Mouse (Mus musculus): Measurements from ENCODE around the gene Vars. TPM values are rescaled to one million over a fixed set of nuclear protein-coding genes. Genes with fewer than 3 reads are reported as not detected.
"Not testable (repeated sequence)": the region's sequence is repeated elsewhere in the genome, so short reads cannot be mapped to it uniquely, and the experiment has no call there.

Gene Vars
- polyA plus RNA-seq, 1 experiment: 127 TPM

DNA sequence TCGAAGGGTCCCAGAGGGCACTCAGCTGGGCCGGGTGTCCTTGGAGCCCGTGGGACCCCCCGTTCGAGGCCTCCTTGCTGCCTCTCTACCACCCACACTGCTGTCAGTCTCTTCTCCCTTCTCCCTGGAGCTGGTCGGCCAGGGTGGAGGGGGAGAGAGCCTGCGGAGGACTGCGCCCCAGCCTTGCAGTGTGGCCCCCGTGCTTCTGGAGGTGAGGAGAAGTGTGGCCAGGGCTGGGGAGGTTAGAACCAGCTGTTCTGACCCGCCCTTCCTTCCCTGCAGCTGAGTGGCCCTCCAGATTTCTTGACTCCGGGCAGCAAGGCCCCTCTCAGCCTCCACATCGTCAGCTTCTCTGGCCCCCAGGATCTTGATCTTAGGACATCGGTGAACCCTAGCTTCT, 23.5 kb downstream of the Vars start:
- DNase-seq (ENCODE audit: low read depth): no peak

DNA sequence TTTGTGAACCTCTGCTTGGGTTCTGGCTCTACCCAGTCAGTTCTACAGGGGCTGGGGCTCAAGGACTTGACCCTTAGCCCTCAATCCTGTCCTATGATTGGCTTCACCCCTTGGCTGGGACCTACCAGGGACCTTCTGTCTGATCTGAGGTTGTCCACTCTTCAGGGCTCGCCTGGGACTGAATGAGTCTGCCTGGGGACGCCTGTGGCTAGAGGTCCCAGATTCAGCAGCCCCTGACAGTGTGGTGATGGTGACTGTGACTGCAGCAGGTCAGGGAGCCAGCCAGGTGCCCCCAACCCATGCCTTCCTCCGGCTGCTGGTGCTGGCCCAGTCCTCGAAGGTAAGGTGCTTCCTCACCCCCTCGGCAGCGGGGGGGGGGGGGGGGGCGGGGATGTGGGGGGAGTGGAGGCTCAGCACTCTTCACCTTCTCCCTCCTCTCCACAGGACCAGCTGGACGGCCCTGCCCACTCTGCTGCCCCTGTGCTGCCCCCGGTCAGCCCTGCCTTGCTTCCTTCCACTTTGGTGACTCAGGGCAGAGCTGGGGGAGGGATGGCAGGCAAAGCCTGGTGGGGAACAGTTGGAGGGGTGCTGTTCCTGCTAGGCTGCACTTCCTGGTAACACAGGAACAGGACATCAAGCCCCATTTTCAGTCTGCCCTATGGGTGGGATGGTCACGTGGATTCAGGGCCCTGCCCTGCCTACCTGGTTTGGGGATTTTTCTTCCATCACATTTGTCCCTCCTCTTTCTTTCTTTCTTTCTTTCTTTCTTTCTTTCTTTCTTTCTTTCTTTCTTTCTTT, 24.1 kb downstream of the Vars start:
- no peak for DNase-seq (ENCODE audit: low read depth)

DNA sequence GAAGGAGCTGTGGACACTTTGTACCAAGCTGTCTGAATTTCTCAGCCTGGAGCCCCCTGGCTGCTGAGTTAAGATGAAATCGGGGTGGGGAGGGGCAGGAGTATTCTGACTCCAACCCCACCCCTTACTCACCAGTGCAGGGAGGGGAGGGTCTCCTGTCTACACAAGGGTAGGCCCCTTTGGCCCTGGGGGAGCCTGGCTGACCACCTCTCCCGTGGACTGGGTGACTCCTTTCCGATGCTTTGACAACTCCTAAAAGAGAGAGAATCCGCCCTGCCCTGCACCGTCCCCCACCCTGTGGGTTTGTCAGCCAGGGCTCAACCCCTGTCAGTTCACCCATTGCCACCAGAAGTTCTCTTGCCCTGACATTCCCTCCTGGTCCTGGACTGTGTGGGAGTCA, 25.4 kb downstream of the Vars start:
- no peak for DNase-seq (ENCODE audit: low read depth)

DNA sequence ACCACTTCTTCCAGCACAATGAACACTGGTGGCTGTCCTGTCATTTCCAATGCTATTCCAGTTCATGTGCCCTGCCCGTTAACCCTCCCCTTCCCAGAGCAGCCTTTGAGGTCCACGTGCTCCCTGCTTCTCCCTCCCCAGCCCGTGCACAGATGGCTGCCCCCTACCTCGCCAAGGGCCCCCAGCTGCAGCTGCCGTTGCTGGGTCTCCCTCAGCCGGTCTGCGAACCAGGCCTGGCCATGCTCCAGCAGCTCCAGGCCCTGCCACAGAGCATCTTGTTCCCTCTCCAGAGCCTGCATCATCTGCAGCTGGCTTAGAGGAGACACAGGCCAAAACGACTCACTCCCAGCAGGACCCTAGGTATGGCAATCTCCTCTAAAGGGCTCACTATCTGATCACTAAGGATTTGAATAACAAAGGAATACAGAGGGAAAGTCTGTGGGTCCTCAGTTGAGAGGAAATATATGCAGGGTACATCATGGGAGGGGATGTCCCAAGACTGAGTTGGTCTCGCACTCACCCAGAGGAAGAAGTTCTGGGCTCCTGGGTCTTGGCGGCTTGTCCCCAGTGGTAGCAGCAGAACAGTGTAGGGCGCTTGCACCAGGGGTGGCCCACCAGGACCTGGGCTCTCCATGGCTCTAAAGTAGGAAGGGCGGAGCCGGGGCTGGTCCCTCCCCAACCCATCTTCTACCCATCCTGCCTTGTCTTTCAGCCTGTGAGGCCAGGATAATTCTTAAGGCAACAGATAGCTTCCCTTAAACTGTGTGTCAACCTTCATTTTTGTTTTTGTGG, 26.7 kb downstream of the Vars start, which contains the start of gene Sapcd1:
TSS of gene Sapcd1 (minus strand) at position 740 of the 792 bp plus-strand sequence.
- no peak for DNase-seq (ENCODE audit: low read depth)

DNA sequence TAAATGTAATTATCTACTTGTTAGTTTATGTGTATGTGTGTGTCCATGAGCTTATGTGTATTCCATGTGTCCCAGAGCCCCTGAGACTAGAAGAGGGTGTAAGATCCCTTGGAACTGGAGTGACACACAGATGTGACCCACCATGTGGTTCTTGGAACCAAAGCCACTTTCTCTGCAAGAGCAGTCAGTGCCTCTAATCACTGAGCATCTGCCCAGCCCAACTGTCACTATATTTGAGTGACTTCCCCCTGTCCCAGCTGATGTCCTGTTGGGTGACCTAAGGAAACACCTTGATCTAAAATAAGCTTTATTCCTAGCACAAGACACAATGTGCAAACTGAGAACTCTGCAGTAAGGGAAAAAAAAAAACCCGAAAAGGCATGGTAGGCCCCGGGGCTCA, 27.5 kb downstream of the Vars start:
- no peak for DNase-seq (ENCODE audit: low read depth)

DNA sequence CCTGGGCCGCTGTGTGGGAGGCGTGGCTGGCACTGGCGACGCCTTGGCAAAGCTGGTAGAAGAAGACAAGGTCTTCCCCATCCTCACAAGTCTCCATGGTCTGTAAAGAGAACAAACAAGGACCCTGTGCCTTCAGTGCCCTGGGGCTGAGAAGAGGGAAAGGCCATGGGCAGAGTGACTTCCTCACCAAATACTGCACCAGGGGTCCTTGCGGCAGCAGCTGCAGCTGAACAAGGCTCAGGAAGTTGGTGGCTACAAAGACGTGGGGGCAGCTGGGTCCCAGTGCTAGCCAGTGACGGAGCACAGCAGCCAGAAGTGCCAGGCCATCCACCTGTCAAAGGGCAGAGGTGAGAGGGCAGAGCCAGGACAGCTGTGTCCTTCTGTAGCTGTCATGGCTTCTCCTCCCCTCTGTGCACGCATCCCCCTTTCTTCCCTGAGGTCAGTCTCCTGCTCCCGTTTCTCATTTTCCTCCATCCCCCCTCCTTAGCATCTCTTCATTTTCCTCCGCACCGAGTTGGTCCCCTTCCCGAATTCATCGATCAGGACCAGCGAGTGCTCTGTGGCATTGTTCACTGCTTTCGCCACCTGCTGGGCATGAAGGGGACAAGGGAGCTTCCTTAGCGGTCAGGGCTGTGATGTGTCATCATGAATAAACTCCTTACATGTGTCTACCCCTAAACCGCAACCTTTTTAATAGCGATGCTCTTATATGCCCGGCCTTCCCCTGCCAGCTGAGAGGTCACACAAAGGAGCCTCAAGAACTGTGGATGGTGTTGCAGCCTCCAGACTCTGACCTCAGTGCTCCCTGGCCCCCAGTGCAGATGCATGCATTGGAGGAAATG, 29.1 kb downstream of the Vars start:
- no peak for DNase-seq (ENCODE audit: low read depth)

DNA sequence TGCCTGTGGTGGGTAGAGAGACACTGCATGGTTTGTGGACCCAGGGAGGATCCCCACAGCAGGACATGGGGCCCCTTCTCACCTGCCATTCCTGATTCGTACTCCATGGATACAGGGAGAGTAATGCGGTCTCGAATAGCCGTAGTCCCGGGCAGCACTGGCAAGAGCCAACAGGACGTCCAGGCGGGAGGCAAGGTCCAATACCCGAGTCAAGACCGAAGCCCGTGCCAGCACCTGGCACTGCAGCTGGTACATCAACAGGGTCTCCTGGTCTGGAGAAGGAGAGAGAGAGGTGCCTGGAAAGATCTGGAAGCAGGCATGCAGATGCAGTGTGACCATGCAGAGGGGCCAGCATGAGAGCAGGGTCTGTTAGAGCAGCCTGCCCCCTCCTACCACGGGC, 30.5 kb downstream of the Vars start:
- no peak for DNase-seq (ENCODE audit: low read depth)

DNA sequence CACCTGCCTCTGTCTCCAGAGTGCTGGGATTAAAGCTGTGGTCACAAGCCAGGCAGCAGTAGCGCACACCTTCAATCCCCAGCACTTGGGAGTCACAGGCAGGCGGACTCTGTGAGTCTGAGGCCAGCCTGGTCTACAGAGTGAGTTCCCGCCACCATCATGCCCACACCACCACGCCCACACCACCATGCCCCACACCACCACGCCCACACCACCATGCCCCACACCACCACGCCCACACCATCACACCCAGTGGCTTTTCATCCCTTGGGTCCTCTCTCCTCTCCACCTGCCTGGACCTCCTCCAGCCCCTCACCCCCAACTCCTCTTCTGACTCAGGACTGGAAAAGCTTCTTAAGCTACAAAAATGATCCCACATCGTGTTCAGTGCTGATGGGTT, 31.1 kb downstream of the Vars start:
- DNase-seq (ENCODE audit: low read depth): no peak

DNA sequence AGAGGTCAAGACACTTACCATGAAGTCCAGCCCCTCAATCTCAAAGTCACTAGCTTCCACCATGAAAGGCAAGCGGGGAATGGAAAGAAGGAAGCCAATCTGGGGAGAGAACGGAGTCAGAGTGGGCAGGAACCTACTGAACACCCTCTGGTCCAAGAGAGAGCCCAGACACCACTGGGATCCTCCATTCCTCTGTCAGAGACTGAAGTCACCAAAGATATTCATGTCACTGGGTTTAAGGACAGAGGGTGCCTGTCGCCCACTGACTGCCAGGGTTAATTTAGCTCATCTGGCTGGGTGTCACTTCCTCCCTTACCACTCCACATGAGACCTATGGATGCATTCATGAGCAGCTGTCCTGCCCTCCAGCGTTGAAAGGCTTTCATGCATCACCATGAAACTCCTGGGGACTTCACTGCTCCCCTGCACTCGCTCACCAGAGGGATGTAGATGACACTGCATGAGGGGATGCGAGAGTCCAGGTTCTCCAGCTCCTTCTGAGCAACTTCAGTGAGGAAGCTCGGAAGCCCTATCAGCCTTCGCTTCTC, 31.6 kb downstream of the Vars start:
- no peak for DNase-seq (ENCODE audit: low read depth)

DNA sequence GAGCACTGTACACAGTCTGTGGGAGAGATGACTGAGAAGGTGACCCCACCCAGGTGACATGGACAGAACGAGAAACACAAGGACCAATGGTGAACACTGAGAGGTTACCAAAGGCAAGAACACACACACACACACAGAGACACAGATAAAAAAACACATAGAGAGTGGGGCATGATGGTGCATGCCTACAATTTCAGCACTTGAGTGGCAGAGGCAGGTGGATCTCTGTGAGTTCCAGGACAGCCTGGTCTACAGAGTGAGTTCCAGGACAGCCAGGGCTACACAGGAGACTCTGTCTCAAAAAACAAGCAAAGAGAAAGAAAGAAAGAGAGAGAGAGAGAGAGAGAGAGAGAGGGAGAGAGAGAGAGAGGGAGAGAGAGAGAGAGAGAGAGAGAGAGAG, 32.9 kb downstream of the Vars start:
- DNase-seq (ENCODE audit: low read depth): not testable (repeated sequence)

DNA sequence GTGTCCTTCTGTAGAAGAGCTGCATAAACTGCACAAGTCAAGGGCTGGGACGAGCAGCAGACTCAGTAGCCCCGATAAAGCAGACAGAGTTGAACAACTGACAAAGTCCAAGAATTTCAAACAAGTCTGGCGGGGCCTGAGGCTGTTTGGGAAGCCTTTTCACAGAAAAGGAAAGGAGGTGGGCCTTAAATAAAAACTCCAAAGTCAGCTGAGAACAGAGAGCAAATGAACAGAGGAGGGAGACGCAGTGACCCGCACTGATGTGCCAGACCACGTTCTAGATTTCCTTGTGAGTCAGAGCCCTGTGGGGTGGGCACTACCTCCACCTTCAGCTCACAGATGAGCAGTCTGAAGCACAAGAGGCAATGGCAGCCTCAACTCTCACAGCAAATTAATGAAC, 34.1 kb downstream of the Vars start:
- DNase-seq (ENCODE audit: low read depth): no peak

DNA sequence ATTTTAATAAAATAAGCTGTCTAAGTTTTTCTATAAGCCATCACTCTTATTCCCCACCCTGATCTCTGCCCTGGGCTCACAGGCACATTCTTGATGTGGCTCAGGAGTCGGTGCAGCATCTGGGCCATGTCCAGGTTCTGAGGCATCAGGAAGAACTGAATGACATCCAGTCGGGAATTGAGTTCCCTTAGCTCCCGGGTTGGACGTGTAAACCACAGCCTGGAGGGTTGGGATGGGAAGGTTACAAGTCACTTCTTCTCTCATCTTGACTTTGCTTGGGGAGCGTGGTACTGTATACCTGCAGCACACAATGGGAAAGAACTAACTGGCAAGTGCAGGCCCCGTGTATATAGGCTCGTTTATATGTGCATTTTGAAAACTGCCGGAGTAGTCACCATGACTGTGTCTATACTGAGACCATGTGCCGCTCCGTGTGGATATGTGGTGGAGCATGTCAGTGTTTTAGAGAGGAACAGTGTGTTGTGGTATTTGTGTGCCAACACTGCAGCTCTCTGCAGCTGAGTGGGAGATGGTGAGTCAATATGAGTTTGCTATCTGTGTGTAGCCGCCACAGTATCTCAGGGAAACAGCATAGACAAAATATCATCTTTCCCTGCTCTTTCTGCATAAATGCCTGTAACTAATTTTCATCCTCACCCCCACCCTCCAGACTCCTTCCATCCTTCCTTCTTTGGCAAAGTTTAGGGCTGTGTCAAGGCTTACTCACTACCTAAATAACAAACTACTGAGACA, 38.5 kb downstream of the Vars start:
- DNase-seq (ENCODE audit: low read depth): no peak

DNA sequence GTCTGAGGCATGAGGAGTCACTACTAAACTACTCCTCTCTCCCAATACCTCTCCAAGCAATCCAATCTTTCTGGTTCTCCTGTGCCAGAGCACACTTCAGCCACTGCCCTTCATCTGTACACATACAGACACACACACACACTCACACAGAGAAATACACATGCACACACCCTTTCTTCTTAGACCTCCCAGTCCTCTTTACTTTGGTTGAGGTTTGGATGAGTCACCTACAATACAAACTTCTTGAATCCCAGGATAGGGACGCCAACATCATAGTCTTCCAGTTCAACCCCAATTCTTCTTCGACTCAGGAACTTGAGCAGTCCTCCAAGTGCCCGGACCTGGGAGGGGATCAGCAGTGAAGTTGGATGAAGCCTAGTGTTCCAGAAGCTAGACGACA, 43.0 kb downstream of the Vars start:
- no peak for DNase-seq (ENCODE audit: low read depth)

DNA sequence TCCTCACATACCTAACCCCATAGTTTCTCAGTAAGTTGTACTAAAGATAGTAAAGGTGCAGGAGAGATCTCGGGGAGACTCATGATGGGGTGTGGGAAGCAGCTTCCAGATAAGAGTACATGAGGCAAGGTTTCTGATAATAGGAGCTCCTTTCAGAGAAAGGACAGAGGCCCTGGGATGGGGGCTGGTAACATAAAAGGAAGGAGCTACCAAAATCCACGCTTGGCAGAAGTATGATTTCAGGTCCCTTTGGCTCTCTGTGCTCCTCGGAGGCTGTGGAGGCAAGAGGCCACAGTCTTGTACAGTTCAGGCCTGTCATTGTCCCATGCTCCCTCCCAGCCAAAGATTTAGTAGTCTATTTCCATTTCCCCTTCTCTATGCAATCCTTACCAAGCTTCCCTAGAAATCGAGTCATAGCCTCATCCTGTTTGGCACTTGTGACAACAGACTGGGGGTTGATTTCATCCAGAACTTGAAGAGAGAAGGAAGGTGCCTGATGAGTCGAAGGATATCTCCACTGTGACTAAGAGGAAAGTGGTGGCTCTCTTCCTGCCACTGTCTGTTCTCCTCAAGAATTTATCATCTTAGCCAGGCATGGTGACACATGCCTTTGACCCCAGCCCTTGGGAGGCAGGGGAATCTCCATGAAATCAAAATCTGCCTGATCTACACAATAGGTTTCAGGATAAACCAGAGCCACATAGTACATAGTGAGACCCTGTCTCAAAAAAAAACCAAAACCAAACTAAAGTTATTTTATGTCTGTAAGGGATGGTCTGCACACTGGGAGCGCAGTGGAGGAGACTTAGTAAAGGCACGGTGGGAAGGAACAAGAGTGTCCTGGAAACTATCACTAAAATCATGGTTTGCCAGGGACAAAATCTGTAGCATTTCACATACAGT, 44.4 kb downstream of the Vars start:
- no peak for DNase-seq (ENCODE audit: low read depth)

DNA sequence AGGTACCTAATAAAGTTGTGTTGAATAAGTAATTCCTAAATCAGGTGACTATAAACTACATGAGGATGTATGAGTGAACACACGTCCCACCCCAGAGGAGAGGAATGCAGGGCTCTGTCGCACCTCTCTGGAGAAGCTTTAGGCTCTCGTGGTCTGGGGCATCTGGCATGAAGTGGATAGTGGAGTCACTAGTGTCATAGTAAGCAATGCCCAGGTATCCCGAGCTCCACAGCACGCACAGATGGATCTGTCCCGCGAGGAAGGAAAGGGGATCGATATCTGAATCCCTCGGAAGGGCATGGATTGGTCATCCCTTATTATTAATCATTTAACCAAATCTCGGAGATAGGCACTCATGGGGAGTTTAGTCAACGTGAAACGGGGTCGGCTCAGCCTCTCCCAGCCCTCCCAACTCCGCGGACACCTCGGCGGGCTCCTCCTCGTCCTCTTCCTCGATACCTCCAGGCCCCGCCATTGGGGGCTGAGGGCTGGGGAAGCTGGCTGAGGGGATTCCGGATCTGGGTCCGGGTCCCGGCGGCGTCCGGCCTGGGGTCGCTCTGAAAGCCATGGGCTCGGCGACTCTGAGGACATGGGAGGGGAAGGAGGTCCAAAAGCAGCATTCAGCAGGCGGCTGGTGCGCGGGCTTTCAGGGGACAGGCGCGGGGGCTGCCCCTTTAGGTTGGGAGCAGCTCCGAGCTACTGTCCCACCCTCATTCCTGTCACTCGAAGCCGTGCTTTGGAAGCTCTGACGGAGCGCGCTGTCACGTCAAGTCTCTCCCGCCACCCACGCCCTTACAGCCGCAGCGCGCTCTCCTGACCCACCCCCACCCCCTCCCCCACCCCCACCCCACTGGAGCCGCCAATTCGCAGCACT, 45.3 kb downstream of the Vars start:
- DNase-seq (ENCODE audit: low read depth): no peak

DNA sequence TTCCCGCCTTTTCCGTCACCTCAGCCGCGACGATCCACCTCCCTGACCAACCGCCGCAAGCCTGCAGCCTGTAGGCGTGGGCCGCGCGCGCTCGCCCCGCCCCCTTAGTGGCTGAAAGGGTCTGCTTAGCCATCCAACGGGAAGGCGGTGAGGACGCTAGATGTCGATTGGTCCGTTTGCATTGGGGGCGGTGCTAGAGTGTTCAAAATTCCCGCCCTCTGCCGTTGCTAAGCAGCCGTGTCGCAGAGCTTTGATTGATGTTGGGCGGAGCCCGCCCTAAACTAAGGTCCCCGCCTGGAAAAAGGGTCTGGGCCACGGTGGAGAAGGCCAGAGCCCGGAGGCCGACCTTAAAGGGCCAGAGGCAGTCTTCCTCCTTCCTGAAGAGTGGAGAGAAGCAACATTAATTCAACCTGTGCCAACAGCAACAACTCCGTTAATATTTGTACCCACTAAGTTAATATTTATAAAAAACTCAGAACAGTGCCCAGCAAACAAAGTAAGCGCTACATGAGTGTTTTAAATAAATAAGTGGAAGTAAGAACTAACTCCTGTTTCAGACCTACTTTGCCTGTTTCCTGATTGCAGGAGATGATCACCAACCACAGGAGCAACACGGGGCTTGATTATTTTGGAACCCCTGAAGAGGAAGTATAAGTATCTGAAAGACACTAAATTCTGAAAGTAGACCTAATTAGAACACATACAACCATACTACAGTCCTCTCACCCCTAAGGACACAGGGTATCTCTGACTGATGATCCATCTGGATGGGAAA, 46.1 kb downstream of the Vars start, which contains the start of gene Msh5:
TSS of gene Msh5 (minus strand) at position 65 of the 775 bp plus-strand sequence.
- no peak for DNase-seq (ENCODE audit: low read depth)

DNA sequence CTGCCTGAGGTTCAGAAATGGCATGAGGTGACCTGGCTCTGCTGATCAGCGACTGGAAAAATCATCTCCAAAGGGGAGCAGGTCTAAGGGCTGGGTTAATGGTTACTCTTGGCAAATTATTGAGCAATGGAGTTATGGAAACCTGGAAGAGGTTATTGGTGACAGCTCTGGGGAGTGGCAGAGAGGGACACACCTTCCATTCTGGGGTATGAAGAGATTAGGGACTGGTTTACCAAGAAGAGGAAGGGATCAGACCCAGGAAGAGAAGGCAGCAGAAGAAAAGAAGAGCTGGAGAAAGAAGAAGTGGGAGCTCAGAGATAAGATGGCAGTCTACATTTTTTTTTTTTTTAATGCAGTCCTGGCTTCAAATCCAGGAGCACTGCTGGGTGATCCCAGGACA, 46.9 kb downstream of the Vars start:
- no peak for DNase-seq (ENCODE audit: low read depth)
